Mouse (Mus musculus): ENCODE data around the gene Caps2. TPM values are rescaled to one million over a fixed set of nuclear protein-coding genes. Genes with fewer than 3 reads are reported as not detected.
A peak's percentile ranks its signal among the peaks of the same experiment; 100 is the strongest.
"Not testable (repeated sequence)": the region's sequence is repeated elsewhere in the genome, so short reads cannot be mapped to it uniquely, and the experiment has no call there.

Gene Caps2
- not detected for total RNA-seq (2021)
- long read RNA-seq, experiment 1 = 0 reads
- long read RNA-seq, experiment 2 = 0 reads

- intact Hi-C loops (cut with DNase I) = loop anchor here (10.0 kb wide), 1 partner anchor 108 kb away; no protein-coding TSS in a partner anchor
- no peak for DNase-seq
These were observed at the start of gene Caps2 for GRCm38 (mm10) chr10:112163168-112163766. Gene Caps2, plus strand, starts transcription at chr10:112163621.

GRCm38 (mm10) chr10:112125090-112125489 is 38.3 kb upstream of the Caps2 start:
- intact Hi-C loops (cut with DNase I); DNase-seq: not testable (repeated sequence)

GRCm38 (mm10) chr10:112127682-112128230 is 35.7 kb upstream of the Caps2 start:
- DNase-seq = not testable (repeated sequence)

GRCm38 (mm10) chr10:112132194-112132593 is 31.2 kb upstream of the Caps2 start:
- intact Hi-C loops (cut with DNase I) = no loop called here
- DNase-seq = no peak

More at GRCm38 (mm10) chr10:112127682-112128230, 35.7 kb upstream of the Caps2 start:
- intact Hi-C loops (cut with DNase I) = not testable (repeated sequence)

- intact Hi-C loops (cut with DNase I) = no loop called here
- peak in 1 of 2 experiments; percentile 16 for DNase-seq
These were observed 25.2 kb upstream of the Caps2 start for GRCm38 (mm10) chr10:112138050-112138870.

- no peak for DNase-seq
- intact Hi-C loops (cut with DNase I) = no loop called here
These were observed 24.5 kb upstream of the Caps2 start for GRCm38 (mm10) chr10:112138871-112139430.

- no peak for DNase-seq
- intact Hi-C loops (cut with DNase I) = no loop called here
These were observed 23.6 kb upstream of the Caps2 start for GRCm38 (mm10) chr10:112139834-112140233.

GRCm38 (mm10) chr10:112159882-112160560 is 3.4 kb upstream of the Caps2 start, which contains the start of gene Glipr1l3:
Gene Glipr1l3, minus strand, starts transcription at chr10:112160327.
- intact Hi-C loops (cut with DNase I) = loop anchor here (10.0 kb wide), 1 partner anchor 105 kb away; no protein-coding TSS in a partner anchor
- peak; percentile 44 to 56 for DNase-seq

GRCm38 (mm10) chr10:112177027-112177426 is 13.6 kb downstream of the Caps2 start:
- DNase-seq = not testable (repeated sequence)

GRCm38 (mm10) chr10:112193919-112194318 is 30.5 kb downstream of the Caps2 start:
- DNase-seq; intact Hi-C loops (cut with DNase I): not testable (repeated sequence)

More at GRCm38 (mm10) chr10:112177027-112177426, 13.6 kb downstream of the Caps2 start:
- intact Hi-C loops (cut with DNase I) = not testable (repeated sequence)

GRCm38 (mm10) chr10:112203463-112203862 is 40.0 kb downstream of the Caps2 start:
- intact Hi-C loops (cut with DNase I) = loop anchor here (5.0 kb wide), 1 partner anchor 599 kb away; no protein-coding TSS in a partner anchor
- DNase-seq = peak in 1 of 2 experiments; percentile 2

- DNase-seq = no peak
- intact Hi-C loops (cut with DNase I) = no loop called here
These were observed 63.7 kb downstream of the Caps2 start for GRCm38 (mm10) chr10:112227073-112227472.

GRCm38 (mm10) chr10:112229091-112229843 is 65.8 kb downstream of the Caps2 start:
- DNase-seq; intact Hi-C loops (cut with DNase I): not testable (repeated sequence)

- intact Hi-C loops (cut with DNase I); DNase-seq: not testable (repeated sequence)
These were observed 69.3 kb downstream of the Caps2 start for GRCm38 (mm10) chr10:112232733-112233132.

GRCm38 (mm10) chr10:112235396-112235940 is 72.0 kb downstream of the Caps2 start:
- DNase-seq; intact Hi-C loops (cut with DNase I): not testable (repeated sequence)

GRCm38 (mm10) chr10:112248273-112248672 is 84.9 kb downstream of the Caps2 start:
- intact Hi-C loops (cut with DNase I) = no loop called here
- DNase-seq = no peak

GRCm38 (mm10) chr10:112263467-112263866 is 100.0 kb downstream of the Caps2 start:
- DNase-seq = no peak
- intact Hi-C loops (cut with DNase I) = no loop called here
